Mouse (Mus musculus): ENCODE results near the gene Mri1. TPM values are rescaled to one million over a fixed set of nuclear protein-coding genes. Genes with fewer than 3 reads are reported as not detected.

Mri1 gene
- polyA plus RNA-seq, 1 experiment from 2014 or later, result 51.7 TPM

DNA sequence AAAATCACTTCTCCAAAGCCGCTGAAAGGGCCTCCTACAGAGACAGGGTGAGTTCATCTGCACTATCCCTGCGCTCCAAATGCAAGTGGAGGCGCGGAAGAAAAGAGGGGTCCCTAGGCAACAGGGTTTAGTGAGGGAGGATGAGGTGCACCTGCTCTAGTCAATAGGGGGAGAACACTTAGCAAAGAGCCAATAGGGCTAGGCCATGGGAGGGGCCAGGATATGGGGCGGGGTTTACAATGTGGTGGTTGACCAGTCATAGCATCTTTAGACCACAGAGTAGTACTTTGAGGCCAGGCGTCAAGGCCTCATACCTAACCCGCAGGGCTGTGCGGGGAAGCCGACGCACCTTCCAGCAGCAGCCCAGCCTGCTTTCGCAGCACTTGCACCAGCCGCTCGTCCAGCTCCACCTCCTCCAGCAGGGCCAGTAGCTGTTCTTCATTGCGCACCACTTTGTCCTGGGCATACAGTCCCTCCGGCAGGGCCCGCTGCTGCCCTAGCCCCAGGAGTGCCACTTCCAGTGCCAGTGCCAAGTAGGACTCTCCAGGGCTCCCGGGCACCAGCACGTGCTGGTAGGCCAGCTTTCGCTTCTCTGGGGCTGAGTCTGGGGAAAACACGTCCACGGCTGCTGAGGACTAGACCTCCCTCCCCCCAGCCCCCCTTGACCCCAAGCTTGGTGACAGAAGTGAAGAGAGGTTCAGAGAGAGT is 33.6 kb downstream of the Mri1 start:
- no peak overlapping the region for H3K27ac ChIP-seq (ENCODE audit: low read depth, low read length)
- ATAC-seq (ENCODE audit: low read depth), result no peak
- 80% methylated on average over 21 of the region's 21 CpGs for WGBS

DNA sequence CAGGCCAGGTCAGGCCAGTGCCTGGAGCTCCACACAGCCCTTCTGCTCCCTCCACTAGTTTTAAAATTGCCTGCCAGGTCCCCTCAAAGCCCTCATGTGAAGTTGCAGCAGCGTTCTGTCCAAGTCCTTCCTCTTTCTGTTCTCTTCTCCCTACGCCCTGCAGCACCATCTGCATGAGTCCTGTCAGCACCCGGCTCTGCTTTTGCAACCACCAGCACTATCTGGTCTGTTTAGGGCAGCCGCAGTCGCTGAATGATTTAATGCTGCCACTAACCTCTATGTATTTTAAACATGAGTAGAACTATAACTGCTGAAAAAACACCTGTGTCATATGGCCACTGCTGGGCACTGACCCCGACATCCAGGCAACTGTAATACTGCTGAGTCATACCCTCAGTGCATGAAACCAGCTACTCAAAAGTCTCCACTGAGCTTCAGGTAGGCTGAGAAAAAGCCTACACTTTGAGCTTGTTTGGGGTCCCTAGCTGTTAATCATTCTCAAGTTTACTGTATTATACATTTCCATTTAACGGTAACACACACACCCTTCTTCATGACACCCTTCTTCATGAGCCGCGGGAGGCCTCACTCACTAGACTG is 34.5 kb downstream of the Mri1 start:
- ATAC-seq (ENCODE audit: low read depth), result no peak
- Histone ChIP-seq H3K9me3 (ENCODE audit: control insufficient read depth, low read length) (no peaks in the 10 kb centered on the region), H3K27ac (ENCODE audit: low read depth, low read length) (no peak overlapping the region), H3K9ac (replicated peaks; ENCODE audit: low read depth, low read length) (no peak overlapping the region), H3K27me3 (ENCODE audit: control insufficient read depth, insufficient read depth, low read length) (no peaks in the 10 kb centered on the region), H3K36me3 (ENCODE audit: control insufficient read depth, insufficient read depth, low read length) (peaks cover 85% of the 10 kb centered on the region), H3K4me2 (ENCODE audit: low read depth, low read length) (no peak overlapping the region), H3K4me3 (ENCODE audit: low read depth, low read length) (no peak overlapping the region), H3K4me1 (ENCODE audit: control insufficient read depth, insufficient read depth, low read length) (no peaks in the 10 kb centered on the region)
- WGBS, result 95% methylated on average over 9 of the region's 9 CpGs

More for the DNA sequence above, 33.6 kb downstream of the Mri1 start:
- Histone ChIP-seq H3K4me1 (ENCODE audit: control insufficient read depth, insufficient read depth, low read length) (no peaks in the 10 kb centered on the region), H3K36me3 (ENCODE audit: control insufficient read depth, insufficient read depth, low read length) (peaks cover 85% of the 10 kb centered on the region), H3K4me3 (ENCODE audit: low read depth, low read length) (no peak overlapping the region), H3K27me3 (ENCODE audit: control insufficient read depth, insufficient read depth, low read length) (no peaks in the 10 kb centered on the region), H3K9me3 (ENCODE audit: control insufficient read depth, low read length) (no peaks in the 10 kb centered on the region), H3K9ac (replicated peaks; ENCODE audit: low read depth, low read length) (no peak overlapping the region), H3K4me2 (ENCODE audit: low read depth, low read length) (no peak overlapping the region)

DNA sequence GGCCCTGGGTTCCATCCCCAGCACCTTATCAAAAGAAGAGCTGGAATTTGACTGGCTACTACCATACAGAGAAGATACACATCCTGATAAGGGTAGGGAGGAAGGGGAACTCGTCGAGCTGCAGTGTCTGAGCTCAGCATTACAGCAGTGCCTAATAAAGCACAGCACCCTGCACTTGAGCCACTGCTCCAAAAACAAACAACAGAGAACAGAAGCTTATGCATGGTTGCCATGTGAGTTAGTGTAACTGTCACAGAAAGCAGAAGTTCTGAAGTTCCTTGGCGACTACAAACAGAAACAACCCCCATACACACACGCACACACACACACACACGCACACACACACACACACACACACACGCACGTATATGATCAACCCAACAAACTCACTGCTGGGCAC is 37.0 kb downstream of the Mri1 start:
- Histone ChIP-seq H3K27me3 (ENCODE audit: control insufficient read depth, insufficient read depth, low read length) (no peaks in the 10 kb centered on the region), H3K27ac (ENCODE audit: low read depth, low read length) (no peak overlapping the region), H3K4me1 (ENCODE audit: control insufficient read depth, insufficient read depth, low read length) (no peaks in the 10 kb centered on the region), H3K4me3 (ENCODE audit: low read depth, low read length) (no peak overlapping the region), H3K9ac (replicated peaks; ENCODE audit: low read depth, low read length) (no peak overlapping the region), H3K9me3 (ENCODE audit: control insufficient read depth, low read length) (no peaks in the 10 kb centered on the region), H3K4me2 (ENCODE audit: low read depth, low read length) (no peak overlapping the region), H3K36me3 (ENCODE audit: control insufficient read depth, insufficient read depth, low read length) (peaks cover 91% of the 10 kb centered on the region)
- no peak for ATAC-seq (ENCODE audit: low read depth)
- 94% methylated on average over 7 of the region's 7 CpGs for WGBS

DNA sequence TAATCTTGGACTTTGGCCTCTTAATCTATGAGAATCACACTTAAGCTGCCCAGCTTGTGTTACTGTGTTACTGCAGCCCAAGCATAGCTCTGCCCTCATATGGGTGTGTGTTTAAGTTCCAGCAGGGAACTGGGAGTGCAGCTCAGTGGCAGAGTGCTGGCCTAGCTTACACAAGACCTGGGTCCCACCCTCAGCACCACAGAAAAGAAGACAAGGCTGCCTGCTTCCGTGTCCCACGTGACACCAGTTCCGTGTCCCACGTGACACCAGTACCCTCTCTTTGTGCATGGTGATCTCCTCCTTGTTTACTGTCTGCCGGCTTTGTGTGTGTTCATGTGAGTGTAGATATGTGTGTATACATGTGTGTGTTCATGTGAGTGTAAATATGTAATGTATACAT is 39.0 kb downstream of the Mri1 start:
- no peak for ATAC-seq (ENCODE audit: low read depth)
- H3K4me3 ChIP-seq (ENCODE audit: low read depth, low read length), result no peak overlapping the region
- H3K27me3 ChIP-seq (ENCODE audit: control insufficient read depth, insufficient read depth, low read length), result no peaks in the 10 kb centered on the region
- 95% methylated on average over 5 of the region's 5 CpGs for WGBS
- no peak overlapping the region for H3K9ac ChIP-seq (replicated peaks; ENCODE audit: low read depth, low read length)
- no peak overlapping the region for H3K4me2 ChIP-seq (ENCODE audit: low read depth, low read length)
- no peaks in the 10 kb centered on the region for H3K9me3 ChIP-seq (ENCODE audit: control insufficient read depth, low read length)
- H3K36me3 ChIP-seq (ENCODE audit: control insufficient read depth, insufficient read depth, low read length), result peaks cover 86% of the 10 kb centered on the region
- no peak overlapping the region for H3K27ac ChIP-seq (ENCODE audit: low read depth, low read length)
- no peaks in the 10 kb centered on the region for H3K4me1 ChIP-seq (ENCODE audit: control insufficient read depth, insufficient read depth, low read length)

DNA sequence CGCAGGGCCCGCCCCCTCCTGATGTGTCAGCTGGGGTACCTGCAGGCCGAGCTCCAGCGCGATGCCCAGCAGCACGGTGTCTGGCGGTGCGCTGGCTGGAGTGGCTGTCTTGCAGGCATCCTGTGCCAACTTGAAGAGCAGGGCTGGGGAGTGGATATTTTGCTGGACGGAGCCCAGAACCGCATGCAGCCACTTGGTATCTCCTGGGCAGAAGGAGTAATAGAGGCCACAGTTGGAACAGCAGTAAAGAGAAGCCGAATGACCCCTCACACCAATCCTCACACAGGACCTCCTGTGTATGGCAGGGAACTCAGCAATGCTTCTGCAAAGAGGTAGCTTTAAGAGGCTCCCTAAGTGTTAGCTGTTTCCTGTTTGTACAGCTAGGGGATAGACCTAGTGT is 39.9 kb downstream of the Mri1 start:
- Histone ChIP-seq H3K4me2 (ENCODE audit: low read depth, low read length) (no peak overlapping the region), H3K4me1 (ENCODE audit: control insufficient read depth, insufficient read depth, low read length) (no peaks in the 10 kb centered on the region), H3K27ac (ENCODE audit: low read depth, low read length) (no peak overlapping the region), H3K4me3 (ENCODE audit: low read depth, low read length) (no peak overlapping the region), H3K9ac (replicated peaks; ENCODE audit: low read depth, low read length) (no peak overlapping the region), H3K27me3 (ENCODE audit: control insufficient read depth, insufficient read depth, low read length) (no peaks in the 10 kb centered on the region), H3K9me3 (ENCODE audit: control insufficient read depth, low read length) (no peaks in the 10 kb centered on the region), H3K36me3 (ENCODE audit: control insufficient read depth, insufficient read depth, low read length) (peaks cover 86% of the 10 kb centered on the region)
- no peak for ATAC-seq (ENCODE audit: low read depth)
- 96% methylated on average over 11 of the region's 11 CpGs for WGBS

DNA sequence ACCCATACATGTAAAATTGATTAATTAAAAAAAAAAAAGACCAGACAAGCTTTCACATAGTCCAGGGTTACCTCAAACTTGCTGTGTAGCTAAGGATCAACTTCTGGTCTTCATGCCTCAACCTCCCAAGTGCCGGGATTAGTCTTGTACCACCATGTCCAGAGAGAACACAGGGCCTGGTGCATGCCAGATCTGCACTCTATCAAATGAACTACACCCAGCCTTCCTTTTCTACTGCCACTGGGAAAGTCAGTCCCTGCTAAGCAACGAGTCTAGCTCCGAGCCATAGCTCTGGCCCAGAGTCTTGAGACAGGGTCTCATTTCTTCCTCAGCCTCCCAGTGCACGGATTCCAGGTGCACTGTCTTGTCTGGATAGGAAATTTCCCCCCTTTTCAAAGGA is 43.8 kb downstream of the Mri1 start:
- ATAC-seq (ENCODE audit: low read depth), result no peak
- Histone ChIP-seq H3K36me3 (ENCODE audit: control insufficient read depth, insufficient read depth, low read length) (peaks cover 68% of the 10 kb centered on the region), H3K9ac (replicated peaks; ENCODE audit: low read depth, low read length) (no peak overlapping the region), H3K27ac (ENCODE audit: low read depth, low read length) (no peak overlapping the region), H3K4me3 (ENCODE audit: low read depth, low read length) (no peak overlapping the region), H3K9me3 (ENCODE audit: control insufficient read depth, low read length) (no peaks in the 10 kb centered on the region), H3K4me1 (ENCODE audit: control insufficient read depth, insufficient read depth, low read length) (peaks cover 8% of the 10 kb centered on the region; the same call in 1 of the 2 replicates), H3K4me2 (ENCODE audit: low read depth, low read length) (no peak overlapping the region), H3K27me3 (ENCODE audit: control insufficient read depth, insufficient read depth, low read length) (no peaks in the 10 kb centered on the region)
- WGBS, result 93% methylated on average over 4 of the region's 4 CpGs

DNA sequence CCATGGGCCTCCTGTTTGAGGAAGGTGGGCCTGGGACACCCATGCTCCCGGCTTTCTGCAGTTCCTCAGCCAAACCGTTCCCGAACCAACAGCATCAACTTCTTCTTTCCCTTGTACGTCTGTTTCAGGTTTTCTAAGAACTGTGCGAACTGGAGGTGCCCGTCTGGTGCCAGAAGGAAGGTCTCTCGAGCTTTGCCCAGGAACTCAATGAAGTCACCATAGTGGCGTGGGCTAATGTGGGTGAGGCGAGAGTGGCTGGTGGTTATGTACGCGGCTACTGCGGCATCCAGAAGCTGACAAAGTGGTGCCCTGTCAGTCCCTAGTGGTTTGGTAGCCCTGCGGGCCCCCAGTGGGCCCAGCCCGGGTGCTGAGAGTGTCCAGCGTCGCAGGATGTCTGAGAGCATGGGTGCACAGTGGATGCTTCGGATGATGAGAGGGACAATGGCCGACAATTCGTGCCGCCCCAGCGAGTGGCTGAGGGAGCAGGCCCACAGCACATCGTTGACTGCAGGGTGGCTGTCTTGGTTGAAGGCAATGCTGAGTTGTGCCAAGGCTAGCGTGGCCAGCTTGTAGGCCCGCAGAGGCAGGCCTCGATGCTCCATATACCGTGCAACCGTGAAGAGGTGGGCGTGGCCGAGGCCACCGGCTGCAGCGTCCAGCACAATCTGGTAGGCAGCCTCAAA is 45.1 kb downstream of the Mri1 start:
- H3K4me3 ChIP-seq (ENCODE audit: low read depth, low read length), result no peak overlapping the region
- no peaks in the 10 kb centered on the region for H3K9me3 ChIP-seq (ENCODE audit: control insufficient read depth, low read length)
- H3K27me3 ChIP-seq (ENCODE audit: control insufficient read depth, insufficient read depth, low read length), result no peaks in the 10 kb centered on the region
- no peak overlapping the region for H3K4me2 ChIP-seq (ENCODE audit: low read depth, low read length)
- H3K4me1 ChIP-seq (ENCODE audit: control insufficient read depth, insufficient read depth, low read length), result peaks cover 11% of the 10 kb centered on the region; the same call in 1 of the 2 replicates
- peaks cover 55% of the 10 kb centered on the region for H3K36me3 ChIP-seq (ENCODE audit: control insufficient read depth, insufficient read depth, low read length)
- WGBS, result 94% methylated on average over 31 of the region's 31 CpGs
- no peak overlapping the region for H3K9ac ChIP-seq (replicated peaks; ENCODE audit: low read depth, low read length)
- H3K27ac ChIP-seq (ENCODE audit: low read depth, low read length), result no peak overlapping the region
- no peak for ATAC-seq (ENCODE audit: low read depth)

DNA sequence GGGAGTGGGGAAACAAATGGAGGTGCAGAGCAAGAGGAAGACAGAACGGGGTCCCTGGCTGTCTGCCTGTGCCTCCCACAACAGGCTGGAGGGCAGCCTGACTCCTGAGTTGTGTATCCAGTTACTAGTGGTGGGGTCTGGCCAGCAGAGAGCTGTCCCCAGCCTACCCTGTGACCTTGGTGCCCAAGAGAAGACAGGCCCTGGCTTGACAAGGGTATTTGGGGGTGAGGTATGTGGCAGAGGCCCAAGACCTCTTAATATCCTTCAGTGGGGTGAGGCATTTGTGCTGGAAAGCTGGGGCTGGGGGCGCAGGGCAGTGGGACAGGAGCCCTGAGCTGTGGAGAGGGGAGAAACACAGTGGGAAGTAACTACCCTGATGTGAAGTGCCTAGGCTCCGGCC is 45.9 kb downstream of the Mri1 start:
- WGBS, result 91% methylated on average over 3 of the region's 3 CpGs
- Histone ChIP-seq H3K36me3 (ENCODE audit: control insufficient read depth, insufficient read depth, low read length) (peaks cover 47% of the 10 kb centered on the region), H3K4me1 (ENCODE audit: control insufficient read depth, insufficient read depth, low read length) (peaks cover 11% of the 10 kb centered on the region; the same call in 1 of the 2 replicates), H3K4me3 (ENCODE audit: low read depth, low read length) (no peak overlapping the region), H3K27me3 (ENCODE audit: control insufficient read depth, insufficient read depth, low read length) (no peaks in the 10 kb centered on the region), H3K27ac (ENCODE audit: low read depth, low read length) (no peak overlapping the region), H3K4me2 (ENCODE audit: low read depth, low read length) (no peak overlapping the region), H3K9ac (replicated peaks; ENCODE audit: low read depth, low read length) (no peak overlapping the region), H3K9me3 (ENCODE audit: control insufficient read depth, low read length) (no peaks in the 10 kb centered on the region)
- ATAC-seq (ENCODE audit: low read depth), result no peak
